Mouse (Mus musculus) CD4-positive helper T cell, adult 2 months (primary cell): ENCODE measurements around the gene Ccdc82.

Source experiments
- DNase-seq: peaks from one replicate; pipeline ENCODE4 v3.0.0-alpha.2; 2012; ENCODE audit warnings: low read depth, missing footprints, low spot score

Gene Ccdc82

DNA sequence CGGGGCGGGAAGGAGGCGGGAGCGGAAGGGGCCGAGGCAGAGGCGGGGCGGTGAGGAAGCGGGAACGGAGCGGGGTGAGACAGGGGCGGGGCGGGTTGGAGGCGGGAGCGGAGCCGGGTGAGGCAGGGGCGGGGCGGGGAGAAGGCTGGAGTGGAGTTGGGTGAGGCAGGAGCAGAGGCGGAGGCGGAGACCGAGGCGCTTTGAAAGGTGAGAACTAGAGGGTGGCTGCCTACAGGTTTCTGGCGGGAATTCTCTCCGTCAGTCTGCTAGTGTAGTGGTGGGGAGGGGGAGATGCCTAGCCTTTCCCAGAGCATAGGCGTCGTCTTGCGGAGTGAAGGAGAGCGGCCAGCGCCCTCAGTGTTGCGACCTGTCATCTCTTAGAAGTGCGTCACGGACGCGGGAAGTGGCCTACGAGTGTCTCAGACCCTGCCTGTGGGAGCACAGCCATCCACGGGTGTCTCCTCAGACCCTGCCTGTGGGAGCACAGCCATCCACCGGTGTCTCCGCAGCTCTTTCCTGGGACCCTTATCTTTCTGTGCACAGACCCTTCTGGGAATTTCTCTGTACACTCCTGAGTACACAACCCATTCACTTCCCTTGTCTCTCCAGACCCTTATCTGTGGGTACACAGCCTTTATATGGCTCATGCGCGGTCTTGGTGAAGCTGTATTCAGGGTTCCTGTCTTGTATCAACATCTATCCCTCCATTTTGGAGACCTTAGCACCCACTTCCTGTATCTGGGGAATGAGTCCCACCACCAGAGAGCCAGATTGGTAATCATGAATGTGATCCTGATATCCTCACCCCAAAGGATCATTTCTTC, at the start of gene Ccdc82:
Ccdc82 (plus strand) TSS at position 141 of the 824 bp plus-strand sequence.
- DNase-seq: peak; percentile 94

DNA sequence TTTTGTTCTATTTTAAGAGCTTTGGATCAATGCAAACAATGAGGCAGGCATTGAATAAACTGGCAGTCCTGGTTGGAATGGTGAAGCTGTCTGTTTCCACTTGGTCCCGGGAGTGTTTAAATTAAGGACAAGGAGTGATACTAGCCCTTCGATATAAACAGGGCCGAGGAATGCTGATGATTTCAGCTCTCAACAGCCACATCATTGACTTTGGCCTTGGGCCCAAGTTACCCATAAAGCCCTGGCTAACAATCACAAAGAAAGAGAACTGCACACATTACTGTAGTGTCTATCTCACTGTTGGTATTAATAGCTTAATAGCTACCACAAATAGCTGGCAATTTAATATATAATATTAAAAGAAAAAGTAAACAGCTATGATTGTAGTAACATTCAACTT, 46.7 kb upstream of the Ccdc82 start:
- DNase-seq: no peak

DNA sequence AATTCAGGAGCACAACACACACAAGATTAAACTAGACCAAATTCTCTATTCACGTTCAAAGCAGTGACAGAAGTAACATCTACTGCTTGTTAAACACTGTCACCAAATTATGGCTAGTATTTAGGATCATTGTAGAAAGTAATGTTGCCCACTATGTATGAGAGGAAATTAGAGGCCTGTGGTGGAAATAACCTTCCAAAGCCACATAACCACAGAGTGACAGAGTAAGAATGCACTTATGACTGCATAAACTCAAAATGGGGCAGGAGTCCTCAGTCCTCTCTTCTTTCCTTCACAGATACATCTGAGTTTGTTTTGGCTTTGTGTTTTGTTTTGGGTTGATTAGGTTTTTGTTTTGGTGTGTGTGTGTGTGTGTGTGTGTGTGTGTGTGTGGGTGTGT, 43.6 kb upstream of the Ccdc82 start:
- DNase-seq: no peak

DNA sequence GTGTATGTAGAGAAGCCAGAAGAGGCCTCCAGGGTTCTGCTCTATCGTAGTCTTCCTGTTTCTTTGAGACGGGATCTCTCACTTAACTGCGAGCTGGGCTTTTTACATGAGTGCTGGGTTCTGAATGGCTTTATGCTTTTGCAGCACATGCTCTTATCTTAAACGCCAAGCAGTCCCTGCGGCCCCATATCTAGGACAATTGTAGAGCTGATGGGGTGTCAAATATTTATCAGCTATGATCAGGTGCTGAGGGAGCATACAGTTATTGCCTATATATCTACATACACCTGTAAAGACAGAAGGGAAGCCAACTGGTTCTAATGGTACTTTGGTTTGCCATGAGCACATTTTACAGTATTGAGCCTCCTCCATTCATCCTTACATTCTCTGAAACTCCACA, 43.1 kb upstream of the Ccdc82 start:
- DNase-seq: no peak

DNA sequence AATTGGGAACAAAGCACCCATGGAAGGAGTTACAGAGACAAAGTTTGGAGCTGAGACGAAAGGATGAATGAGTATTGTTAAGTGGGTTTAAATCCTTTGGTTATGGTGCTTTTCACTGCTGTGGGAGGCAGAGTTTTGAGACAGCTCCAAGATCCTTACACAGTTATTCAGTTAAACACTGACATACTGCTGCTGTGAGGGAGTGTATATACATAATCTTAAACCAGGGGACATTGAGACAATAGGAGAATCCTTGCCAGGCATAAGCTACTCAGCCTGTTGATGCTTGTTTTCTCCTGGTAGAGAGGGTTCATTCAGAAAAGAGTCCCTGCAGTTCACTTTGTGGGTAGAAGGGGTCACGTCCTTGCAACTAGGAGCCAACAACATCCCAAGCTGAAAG, 40.4 kb upstream of the Ccdc82 start:
- no peak for DNase-seq

DNA sequence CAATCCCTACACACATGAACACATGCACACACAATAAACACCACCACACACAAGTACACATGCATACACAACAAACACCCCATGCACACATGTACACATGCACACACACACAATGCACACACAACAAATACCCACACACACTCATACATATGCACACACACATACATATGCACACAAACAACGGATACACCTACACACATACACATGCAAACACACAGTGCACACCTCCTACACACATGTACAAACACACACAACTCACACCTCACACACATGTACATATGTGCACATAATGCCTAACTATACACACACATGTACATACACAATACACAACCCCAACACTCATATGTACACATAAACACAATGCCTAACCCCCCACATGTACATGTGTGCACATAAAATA, 20.9 kb upstream of the Ccdc82 start:
- no peak for DNase-seq

DNA sequence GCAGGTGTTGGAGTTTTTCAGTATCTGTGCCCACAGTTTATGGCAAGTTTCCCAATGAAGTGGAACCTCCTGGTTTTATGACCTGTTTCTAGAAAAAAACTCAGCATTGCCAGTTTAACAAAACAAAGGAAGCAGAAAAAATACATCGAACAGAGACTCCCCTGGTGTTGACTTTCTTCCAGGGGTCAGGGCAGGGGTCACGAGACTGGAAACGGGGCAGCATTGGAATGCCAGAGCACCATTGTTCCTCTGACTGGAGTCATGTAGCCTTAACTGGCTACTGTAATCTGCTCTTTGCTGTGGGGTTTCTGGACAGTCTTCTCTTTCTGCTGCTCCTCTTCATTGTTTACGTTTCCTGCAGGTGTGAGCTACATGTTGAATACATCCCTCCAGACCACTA, 16.2 kb upstream of the Ccdc82 start:
- no peak for DNase-seq

DNA sequence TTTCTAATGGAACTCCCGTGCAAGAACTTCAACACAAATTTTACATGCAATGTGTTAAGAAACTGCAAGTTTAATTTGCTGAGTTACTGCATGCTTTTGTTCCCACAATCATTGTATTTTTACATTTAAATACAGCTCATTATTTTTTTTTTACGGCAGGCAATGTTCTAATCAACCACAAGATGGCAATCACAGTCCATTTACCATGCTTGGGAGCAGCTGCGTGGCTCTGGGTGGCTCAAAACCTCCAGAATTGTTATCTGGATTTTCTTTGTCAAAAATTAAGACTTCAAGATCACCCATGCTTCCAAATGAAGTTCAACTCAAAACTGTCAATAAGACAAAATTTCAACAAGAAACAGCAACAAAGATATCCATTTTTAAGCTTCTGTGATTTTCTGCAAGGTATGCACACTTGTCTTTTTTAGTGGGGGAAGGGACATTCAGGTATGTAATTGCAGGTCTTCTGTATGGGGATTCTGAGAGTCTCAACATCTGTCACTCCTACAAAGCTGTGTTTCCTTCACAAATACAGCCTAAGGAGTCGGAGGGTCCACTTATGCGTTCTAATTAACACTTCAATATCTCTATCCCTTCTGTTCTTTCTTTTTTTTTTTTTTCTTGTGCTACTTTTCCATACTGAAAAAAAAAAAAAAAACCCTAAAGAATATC, 15.1 kb upstream of the Ccdc82 start:
- DNase-seq: peak; percentile 54

DNA sequence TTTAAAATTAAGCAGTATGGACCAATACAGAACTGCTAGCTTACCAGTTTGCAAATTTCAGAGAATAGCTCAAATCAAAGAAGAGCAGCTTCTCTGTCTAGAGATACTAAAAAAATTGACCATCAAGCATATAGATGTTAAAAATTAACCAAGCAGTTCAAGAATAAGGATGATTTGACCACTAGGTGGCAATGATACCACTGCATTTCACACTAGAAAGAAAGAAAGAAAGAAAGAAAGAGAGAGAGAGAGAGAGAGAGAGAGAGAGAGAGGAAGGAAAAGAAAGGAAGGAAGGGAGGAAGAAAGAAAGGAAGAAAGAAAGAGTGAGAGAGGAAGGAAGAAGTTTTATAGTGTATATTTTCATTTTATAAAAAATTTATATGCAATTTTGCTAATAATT, 4.4 kb upstream of the Ccdc82 start:
- DNase-seq: peak; percentile 59

DNA sequence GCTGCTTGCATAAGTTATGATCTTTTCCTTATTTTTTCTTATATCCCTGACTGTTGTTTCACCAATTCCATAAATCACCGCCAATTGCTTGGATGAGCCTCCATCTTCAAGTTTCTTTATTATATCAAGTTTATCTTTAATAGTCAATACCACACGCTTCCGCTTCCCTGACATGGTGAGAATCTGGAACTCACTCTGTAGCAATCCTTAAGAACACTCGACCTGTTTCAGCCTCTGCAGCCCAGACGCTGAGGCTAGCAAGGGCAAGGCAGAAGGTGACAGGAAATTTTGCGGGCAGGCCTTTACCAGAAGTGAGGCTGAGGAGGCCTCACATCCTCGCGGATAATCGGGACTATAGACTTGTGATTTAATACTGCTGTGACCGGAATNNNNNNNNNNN, 1.3 kb upstream of the Ccdc82 start, which contains the start of gene Jrkl:
Jrkl (minus strand) TSS at position 349 of the 400 bp plus-strand sequence.
- peak; percentile 61 for DNase-seq

DNA sequence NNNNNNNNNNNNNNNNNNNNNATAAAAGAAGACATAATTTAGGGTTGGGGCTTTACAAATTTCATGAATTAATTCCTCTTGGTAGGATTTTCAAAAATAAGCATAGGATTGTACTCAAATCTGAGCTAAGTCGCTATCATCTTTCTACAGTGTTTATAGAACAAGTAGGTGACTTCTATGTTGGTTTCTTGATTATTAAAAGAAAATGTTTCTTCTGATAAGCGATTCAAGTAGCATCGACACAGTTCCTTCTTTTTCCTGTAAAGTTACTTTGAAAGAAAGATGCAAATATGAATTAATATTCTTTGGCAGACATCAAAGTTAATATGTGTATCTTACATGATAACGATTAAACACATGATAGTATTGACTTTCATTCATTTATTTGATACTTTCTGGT, 1.3 kb downstream of the Ccdc82 start:
- DNase-seq: no peak

DNA sequence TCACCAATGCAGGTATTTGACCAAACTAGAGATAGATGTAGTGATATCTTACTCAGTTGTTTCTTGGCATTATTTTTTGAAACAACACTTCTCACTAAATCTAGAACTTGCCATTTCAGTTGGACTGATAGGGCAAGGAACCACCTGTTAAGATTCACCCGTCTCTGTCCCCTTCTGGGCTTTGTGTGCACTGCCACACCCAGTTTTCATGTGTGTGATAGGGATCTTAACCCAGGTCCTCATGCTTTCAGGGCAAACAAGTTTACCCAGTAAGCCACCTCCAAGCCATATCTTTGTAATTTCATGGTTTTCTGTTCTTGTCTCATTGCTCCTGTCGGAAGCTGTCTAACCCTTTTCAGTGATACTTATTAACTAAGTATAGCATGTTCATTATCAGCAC, 4.5 kb downstream of the Ccdc82 start:
- DNase-seq: peak; percentile 19

DNA sequence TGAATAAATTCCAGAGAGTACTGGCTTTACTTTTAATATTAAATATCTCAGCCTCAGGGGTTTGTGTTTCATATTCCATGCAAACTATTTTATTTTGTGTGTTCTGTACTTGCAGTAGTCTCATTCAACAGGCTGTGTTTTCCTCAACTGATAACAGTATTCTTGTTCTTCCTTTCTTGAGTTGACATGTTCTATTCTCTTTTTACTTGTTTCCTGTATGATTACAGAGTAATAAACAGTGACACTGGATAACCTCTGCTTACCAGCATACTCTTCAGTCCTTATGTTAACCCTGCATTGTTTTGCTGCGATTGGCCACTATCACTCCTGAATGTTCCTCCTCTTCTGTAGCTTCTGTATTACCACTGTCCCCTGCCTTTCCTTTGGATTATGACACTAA, 10.0 kb downstream of the Ccdc82 start:
- DNase-seq: no peak

DNA sequence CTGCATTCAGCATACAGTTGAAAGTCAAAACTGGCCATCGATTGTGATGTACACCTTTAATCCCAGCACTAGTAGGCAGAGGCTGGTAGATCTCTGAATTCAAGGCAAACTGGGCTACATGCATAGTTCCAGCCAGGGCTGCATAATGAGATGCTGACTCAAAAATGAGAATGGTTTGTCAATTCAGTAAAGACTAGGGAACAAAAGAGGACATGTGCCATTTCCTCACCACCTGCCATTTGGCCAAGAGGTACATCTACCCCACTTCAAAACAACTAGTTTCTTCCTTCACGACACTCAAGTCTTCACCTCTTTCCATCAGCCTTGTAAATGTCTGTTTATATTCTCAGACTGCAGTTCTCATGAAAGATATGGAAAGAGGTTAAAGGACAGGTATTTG, 11.4 kb downstream of the Ccdc82 start:
- no peak for DNase-seq

DNA sequence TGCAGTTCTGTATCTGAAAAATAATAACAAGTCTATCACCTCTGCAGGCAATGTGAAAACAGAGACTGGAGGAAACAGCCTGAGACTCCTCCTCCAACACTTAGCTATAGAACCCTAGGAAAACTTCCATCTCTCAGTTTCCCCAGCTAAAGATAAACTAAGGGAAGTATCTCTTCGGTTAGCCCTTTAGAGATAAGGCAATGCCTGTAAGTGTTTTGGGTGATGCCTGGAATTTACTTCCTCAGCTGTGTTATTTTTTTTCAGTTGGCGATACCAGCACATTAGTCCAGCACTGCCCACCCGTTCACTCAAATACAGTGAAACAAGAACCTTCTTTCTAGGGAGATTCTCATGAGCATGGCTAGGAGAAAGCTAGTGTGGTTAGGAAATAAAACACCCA, 14.2 kb downstream of the Ccdc82 start:
- DNase-seq: no peak

DNA sequence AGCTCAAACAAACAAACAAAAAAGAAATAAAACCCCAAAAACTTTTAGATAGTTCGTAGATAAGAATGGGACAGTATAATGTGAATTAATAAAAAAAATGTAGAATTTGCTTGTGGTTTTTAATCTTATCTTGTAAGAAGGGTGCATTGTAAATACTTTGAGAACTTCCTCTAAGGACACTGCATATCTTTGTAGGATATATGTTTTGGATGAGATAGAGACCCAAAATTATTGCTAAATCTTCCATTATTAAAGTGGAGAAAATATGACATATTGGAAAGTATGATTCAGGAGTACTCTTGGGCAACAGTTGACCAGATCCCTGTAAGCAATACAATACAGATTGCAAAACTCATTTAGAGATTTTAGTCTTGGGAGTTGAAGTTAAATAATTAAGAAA, 26.5 kb downstream of the Ccdc82 start:
- no peak for DNase-seq

DNA sequence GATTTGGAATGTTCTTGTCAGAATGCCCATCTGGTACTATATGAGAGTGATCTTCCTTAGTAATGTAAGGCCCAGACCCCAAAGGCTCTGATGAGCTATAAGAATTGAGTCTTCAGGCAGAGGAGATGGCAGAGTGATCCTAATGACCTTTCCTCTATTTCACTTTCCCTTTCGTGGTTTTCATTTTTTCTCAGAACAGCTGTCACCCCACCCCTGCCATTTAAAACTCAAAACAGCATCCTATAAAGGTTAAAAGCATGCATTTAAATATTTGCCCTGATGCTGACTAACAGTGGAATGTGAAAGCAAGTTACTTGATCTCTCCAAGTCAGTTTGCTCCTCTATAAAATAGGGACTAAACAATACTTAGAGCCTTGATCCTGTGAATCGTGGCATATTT, 40.7 kb downstream of the Ccdc82 start:
- DNase-seq: no peak

DNA sequence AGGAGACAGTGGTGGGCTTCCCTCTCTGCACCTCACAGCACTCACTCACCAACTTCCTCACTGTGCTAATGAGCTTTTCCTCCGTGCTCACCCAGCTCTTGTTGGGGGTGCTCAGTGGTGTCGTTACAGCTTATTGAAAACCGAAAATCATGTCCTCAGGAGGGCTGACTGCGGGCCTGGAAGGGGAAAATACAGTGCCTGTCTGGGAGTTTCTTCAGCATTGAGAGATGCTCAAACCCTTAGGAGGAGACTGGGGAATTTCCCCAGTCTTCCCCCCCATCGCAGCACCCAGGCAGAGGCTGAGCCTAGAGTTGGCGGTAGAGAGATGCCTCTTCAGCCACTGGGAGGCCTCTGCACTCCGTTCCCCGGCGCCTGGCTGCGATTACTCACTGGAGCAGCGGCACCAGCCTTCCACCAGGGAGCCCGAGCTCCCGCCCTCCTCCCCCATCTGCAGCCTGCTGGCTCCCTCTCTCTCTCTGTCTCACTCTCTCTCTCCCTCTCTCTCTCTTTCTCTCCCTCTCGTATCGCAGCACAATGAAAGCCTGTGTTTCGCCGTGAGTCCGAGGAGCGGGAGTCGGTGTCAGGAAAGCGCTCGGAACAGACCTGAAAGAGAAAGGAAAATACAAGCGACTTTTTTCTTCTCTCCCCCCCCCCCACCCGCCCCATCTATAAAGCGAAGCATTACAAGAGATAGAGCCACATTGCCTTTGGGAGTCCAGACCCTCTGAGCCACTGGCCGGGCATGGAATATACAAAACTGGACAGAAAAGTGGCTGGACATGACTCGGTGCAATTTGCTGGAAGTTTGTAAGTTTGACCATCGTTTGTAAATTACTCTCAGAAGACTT, 49.7 kb downstream of the Ccdc82 start:
- DNase-seq: peak; percentile 91

DNA sequence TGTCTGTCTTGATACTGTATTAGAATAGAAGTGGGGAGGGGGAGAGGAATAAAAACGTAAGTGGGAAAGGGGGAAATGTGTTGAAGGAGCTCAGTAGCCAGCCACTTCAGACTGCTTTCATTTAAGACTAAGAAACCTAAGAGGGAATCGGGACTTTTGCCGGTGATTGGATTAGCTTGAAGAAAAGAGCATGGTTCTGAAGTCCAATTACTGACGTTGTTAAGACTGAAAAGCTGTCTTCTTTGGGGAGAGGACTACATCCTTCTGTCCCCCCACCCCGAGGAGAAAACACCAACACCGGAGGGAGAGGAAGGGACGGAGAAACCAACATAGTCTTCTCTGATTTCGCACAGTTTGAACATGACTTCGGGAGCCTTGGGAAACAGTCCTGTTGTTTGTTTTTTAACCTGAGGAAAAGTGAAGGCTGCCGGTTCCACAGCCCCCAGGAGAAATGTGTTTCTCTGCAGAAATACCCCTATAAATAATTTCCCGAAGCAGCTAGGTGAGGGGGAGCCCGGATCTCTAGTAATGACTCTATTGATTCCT, 50.4 kb downstream of the Ccdc82 start:
- peak; percentile 38 for DNase-seq

DNA sequence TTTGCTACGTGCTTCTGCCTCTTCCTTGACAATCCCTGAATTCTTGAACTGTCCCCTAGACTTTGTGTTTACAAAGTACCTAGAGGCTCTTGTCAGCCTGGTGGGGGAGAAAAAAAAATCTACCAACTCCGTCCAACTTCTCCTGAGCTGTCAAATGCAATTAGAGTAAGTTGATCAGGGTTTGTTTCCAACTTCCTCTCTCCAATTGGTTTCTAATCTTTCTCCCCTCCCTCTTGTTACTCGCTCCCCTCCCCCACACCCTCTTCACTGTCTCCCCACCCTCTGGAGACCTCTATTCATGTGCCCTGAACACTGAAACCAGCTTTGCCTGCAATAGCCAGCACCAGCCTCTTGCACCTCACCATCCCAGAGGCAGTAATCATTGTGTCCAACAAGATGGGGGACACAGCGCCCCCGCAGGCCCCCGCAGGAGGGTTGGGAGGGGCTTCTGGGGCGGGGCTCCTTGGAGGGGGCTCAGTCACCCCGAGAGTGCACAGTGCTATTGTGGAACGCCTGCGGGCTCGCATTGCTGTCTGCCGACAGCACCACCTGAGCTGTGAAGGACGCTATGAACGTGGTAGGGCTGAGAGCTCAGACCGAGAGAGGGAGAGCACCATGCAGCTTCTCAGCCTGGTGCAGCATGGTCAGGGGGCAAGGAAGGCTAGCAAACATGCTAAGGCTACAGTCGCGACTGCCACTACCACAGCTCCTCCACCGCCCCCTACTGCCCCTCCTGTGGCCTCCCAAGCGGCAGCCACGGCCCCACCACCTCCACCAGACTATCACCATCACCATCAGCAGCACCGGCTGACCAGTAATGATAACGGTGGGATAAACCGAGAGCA, 51.1 kb downstream of the Ccdc82 start, which contains the start of gene Maml2:
Maml2 (plus strand) TSS at position 290 of the 845 bp plus-strand sequence.
- peak; percentile 75 for DNase-seq

DNA sequence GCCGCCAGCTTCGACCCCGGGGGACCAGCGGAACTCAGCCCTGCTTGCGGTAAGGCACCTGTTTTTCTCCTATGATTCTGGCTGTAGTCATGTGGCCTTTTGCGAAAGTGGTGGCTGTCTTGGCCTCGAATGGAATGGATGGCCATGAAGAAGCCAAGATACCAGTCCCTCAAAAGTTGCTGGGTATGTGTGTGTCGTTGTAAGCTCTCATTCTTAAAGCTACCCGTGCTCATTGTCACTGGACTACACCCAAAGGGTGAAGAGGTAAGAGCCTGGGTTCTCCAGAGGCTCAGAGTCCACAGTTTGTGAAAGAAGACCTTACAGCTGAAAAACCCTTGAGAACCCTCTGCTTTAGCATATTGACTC, 51.7 kb downstream of the Ccdc82 start:
- no peak for DNase-seq
